Mouse (Mus musculus) intestine, embryonic 16.5 days (tissue): ENCODE data around the gene Nob1. TPM values are rescaled to one million over a fixed set of nuclear protein-coding genes. Genes with fewer than 3 reads are reported as not detected.

Experiments used
- ATAC-seq: fragments of 200-750 bp; cut with Nextera tagmentation; 2 replicates; pipeline ENCODE4 v1.8.0; 2017; ENCODE audit warnings: moderate TSS enrichment, moderate library complexity
- H3K27ac ChIP-seq: fragments of 300-500 bp; sonication (generic); 2 replicates; pipeline ENCODE4 v1.5.1; 2014; ENCODE audit warnings: mild to moderate bottlenecking, low read length
- H3K27me3 ChIP-seq: fragments of 300-500 bp; sonication (generic); replicated peaks from 2 replicates; pipeline ENCODE4 v1.6.1; 2014; ENCODE audit warnings: low read length, control low read depth, mixed read lengths; ENCODE audit not compliant: control insufficient read depth, insufficient read depth
- H3K36me3 ChIP-seq: fragments of 300-500 bp; sonication (generic); 2 replicates; pipeline ENCODE4 v1.6.1; 2014; ENCODE audit warnings: low read length, control low read depth; ENCODE audit not compliant: control insufficient read depth, insufficient read depth
- H3K4me1 ChIP-seq: fragments of 300-500 bp; sonication (generic); 2 replicates; pipeline ENCODE4 v1.6.1; 2014; ENCODE audit warnings: low read length, control low read depth, mixed read lengths; ENCODE audit not compliant: control insufficient read depth, insufficient read depth
- H3K4me2 ChIP-seq: fragments of 300-500 bp; sonication (generic); 2 replicates; pipeline ENCODE4 v1.6.1; 2014; ENCODE audit warnings: low read depth, low read length, control low read depth
- H3K4me3 ChIP-seq: fragments of 300-500 bp; sonication (generic); 2 replicates; pipeline ENCODE4 v1.5.1; 2014; ENCODE audit warnings: mild to moderate bottlenecking, low read length
- H3K9ac ChIP-seq: fragments of 300-500 bp; sonication (generic); 2 replicates; pipeline ENCODE4 v1.6.1; 2014; ENCODE audit warnings: low read depth, low read length
- H3K9me3 ChIP-seq: fragments of 300-500 bp; sonication (generic); 2 replicates; pipeline ENCODE4 v1.6.1; 2016; ENCODE audit warnings: low read length, control low read depth; ENCODE audit not compliant: control insufficient read depth
- WGBS: fragments of 180-500 bp; shearing (Covaris S2); extraction: QIAGEN DNeasy Blood & Tissue Kit; methylation state at CpG from one replicate; pipeline ENCODE4 v1.1.7; 2014; 5-methylcytosine and 5-hydroxymethylcytosine counted together
- polyA plus RNA-seq: library from polyadenylated mRNA; unstranded; fragments of >200 nt; fragmentation: Nextera tagmentation; extraction: Ambion mirVana; gene quantifications from 2 replicates; pipeline ENCODE4 v1.2.1, GENCODE M21; 2015

Nob1 gene
- polyA plus RNA-seq, 1 experiment from 2014 or later: 73.5 TPM

DNA sequence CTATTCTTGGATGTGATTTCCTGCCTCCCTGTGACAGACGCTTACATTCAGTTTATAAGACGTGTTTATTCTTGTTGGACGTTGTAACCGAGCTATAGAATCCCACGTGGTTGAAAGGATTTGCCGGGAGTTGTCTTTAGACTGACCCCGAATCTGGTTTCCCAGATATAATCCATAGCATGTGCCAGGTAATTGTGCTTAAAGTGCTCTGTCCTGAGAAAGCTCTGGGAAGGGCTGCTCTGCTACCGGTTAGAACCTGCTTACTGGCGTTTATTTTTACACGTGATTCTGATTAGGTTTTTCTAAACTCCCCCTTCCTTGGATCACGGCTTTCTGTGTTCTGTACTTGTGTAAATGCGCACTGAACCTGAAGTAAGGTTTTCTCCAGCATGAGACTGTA, 27.2 kb downstream of the Nob1 start:
- Histone ChIP-seq H3K36me3 (no peaks in the 10 kb centered on the region), H3K9me3 (no peaks in the 10 kb centered on the region), H3K4me2 (no peak overlapping the region), H3K4me1 (peaks cover 7% of the 10 kb centered on the region; the same call in 1 of the 2 replicates), H3K27ac (no peak overlapping the region), H3K4me3 (no peak overlapping the region), H3K27me3 (no peaks in the 10 kb centered on the region), H3K9ac (no peak overlapping the region)
- WGBS: 43% methylated on average over 12 of the region's 12 CpGs
- ATAC-seq: no peak

DNA sequence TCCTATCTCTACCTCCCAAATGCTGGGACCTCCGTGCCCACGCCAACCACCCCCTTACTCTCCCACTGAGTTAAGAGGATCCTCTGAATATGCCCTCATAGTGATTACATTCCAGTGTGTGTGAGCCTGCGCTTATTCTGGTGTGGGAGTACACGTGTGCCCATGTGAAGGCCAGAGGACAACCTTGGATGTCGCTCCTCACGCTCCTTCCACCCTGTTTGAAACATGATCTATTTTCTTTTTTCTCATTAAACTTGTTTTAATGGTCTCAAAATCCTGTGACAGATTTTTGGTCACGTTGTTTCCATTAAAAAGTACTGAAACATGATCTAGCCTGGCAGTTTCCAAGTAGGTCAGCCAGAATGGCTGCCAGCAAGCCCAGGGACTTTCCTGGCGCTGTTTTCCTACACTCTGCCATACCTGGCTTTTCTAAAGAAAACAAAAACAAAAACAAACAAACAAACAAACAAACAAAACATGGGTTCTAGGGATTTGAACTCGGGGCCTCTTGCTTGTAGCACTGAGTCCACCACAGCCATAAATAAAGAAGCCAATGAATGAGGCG, 28.7 kb downstream of the Nob1 start:
- 86% methylated on average over 10 of the region's 10 CpGs for WGBS
- Histone ChIP-seq H3K9me3 (no peaks in the 10 kb centered on the region), H3K4me2 (no peak overlapping the region), H3K4me3 (no peak overlapping the region), H3K27ac (no peak overlapping the region), H3K4me1 (no peaks in the 10 kb centered on the region), H3K36me3 (no peaks in the 10 kb centered on the region), H3K27me3 (no peaks in the 10 kb centered on the region), H3K9ac (no peak overlapping the region)
- no peak for ATAC-seq

DNA sequence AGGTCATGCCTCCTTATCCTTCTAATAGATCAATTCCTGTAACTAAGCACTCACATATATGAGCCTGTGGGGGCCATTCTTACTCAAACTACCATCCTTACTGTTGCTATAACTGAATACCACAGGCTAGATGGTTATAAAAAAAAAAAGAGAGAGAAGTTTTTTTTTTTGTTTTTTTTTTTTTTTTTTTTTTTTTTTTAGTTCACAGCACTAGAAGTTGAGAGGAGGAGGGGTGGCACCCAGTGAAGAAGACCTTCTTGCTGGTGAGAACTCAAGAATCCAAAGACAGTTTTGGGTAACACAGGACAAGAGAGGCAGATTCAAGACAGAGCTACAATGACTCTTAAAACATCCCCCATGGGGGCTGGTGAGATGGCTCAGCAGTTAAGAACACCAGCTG, 29.5 kb downstream of the Nob1 start:
- no peak overlapping the region for H3K9ac ChIP-seq
- peaks cover under 1% of the 10 kb centered on the region; the same call in 1 of the 2 replicates for H3K4me1 ChIP-seq
- H3K36me3 ChIP-seq: no peaks in the 10 kb centered on the region
- no peak overlapping the region for H3K4me3 ChIP-seq
- no peak overlapping the region for H3K4me2 ChIP-seq
- ATAC-seq: no peak
- no peaks in the 10 kb centered on the region for H3K9me3 ChIP-seq
- no peak overlapping the region for H3K27ac ChIP-seq
- H3K27me3 ChIP-seq: no peaks in the 10 kb centered on the region

DNA sequence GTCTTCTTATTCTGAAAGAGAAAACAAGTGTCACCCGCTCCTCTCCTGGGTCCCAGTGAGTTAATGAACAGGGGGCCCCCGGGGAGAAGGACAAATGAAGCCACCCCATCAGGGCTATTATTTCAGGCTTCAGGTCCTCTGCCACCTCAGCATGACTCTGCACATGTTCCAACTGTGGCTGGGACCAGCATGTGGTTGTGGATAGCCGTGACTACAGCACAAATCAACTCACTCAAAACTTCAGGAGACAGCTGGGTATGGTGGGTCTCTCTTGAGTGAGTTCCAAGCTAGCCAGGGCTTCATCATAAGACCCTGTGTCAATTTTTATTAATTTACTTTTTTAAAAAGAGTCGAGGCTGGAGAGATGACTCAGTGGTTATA, 33.7 kb downstream of the Nob1 start:
- H3K4me1 ChIP-seq: peaks cover 3% of the 10 kb centered on the region; the same call in 1 of the 2 replicates
- no peak overlapping the region for H3K4me2 ChIP-seq
- no peaks in the 10 kb centered on the region for H3K9me3 ChIP-seq
- 70% methylated on average over 4 of the region's 4 CpGs for WGBS
- H3K27ac ChIP-seq: peak overlapping the region; percentile 52
- ATAC-seq: peak; percentile 44
- no peaks in the 10 kb centered on the region for H3K36me3 ChIP-seq
- H3K4me3 ChIP-seq: no peak overlapping the region
- no peaks in the 10 kb centered on the region for H3K27me3 ChIP-seq
- peak overlapping the region; percentile 11; the same call in 1 of the 2 replicates for H3K9ac ChIP-seq

DNA sequence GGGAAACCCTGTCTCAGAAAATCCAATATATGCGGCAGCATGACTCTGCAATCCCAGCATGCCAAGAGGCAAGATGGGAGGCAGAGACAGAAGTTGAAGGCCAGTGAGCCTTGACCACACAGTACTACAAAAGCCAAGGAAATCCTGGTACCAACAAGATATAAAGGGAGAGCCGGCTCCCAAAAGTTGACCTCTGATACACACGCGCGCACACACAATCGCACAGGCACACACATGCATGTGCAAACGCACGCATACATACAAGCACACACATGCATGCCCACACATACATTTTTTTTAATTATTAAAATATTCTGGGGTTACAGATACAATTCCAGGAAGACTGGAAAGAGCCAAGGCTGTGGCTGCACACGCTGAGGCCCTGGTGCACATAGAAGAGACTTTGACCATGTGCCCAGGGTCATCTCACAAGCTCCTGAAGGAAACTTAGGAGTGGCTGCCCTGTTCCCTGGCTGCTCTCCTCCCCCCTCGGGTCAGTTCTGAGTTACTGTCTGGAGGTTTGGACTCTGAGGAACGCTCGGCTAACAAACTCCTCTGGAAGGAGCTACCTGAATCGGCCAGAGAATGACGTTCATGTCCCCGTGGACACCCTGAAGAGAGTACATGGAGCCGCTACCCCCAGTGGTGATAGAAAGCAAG, 34.2 kb downstream of the Nob1 start:
- Histone ChIP-seq H3K27ac (peak overlapping the region; percentile 52), H3K4me1 (peaks cover 3% of the 10 kb centered on the region; the same call in 1 of the 2 replicates), H3K9ac (peak overlapping the region; percentile 11; the same call in 1 of the 2 replicates), H3K9me3 (no peaks in the 10 kb centered on the region), H3K27me3 (no peaks in the 10 kb centered on the region), H3K4me3 (no peak overlapping the region), H3K4me2 (no peak overlapping the region), H3K36me3 (no peaks in the 10 kb centered on the region)
- ATAC-seq: peak; percentile 91
- 88% methylated on average over 16 of the region's 16 CpGs for WGBS

DNA sequence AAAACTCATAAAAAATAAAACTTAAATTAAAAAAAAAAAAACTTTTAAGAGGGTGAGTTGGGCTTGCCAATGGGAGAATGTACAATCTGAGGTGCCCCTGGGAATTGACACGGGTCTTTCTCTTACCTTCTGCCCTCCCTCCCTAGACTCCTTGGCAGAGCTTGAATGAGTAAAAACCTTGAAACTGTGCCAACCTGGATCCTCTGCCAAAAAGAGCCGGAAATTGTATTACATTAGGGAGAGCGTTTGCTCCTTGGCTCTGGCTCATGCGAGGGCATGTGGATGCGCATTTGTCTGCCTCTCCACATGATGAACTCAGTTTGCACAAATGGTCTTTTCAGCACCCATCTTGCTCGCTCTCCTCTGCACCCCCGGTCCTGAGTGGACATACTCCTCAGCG, 35.3 kb downstream of the Nob1 start:
- Histone ChIP-seq H3K36me3 (no peaks in the 10 kb centered on the region), H3K27ac (no peak overlapping the region), H3K9ac (no peak overlapping the region), H3K4me1 (peaks cover 4% of the 10 kb centered on the region; the same call in 1 of the 2 replicates), H3K4me3 (no peak overlapping the region), H3K27me3 (no peaks in the 10 kb centered on the region), H3K4me2 (no peak overlapping the region), H3K9me3 (no peaks in the 10 kb centered on the region)
- no peak for ATAC-seq
- WGBS: 58% methylated on average over 8 of the region's 8 CpGs

DNA sequence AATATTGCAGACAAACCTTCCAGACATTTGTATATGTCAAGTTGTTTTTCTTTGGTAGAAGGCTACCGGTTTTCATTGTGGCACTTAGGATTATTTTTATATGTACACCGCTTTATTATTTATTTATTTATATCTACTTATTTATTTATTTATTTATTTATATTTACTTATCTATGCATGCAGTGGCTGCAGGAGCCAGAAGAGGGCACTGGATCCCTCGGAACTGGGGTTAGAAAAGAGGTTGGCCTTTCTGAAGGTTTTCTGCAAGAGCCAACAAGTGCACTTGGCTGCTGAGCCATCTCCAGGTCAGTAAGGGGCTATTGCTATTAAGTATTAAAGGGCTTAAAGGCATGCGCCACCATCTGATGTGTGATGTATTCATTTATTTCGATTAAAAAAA, 37.0 kb downstream of the Nob1 start:
- Histone ChIP-seq H3K36me3 (no peaks in the 10 kb centered on the region), H3K9ac (no peak overlapping the region), H3K27me3 (no peaks in the 10 kb centered on the region), H3K9me3 (no peaks in the 10 kb centered on the region), H3K4me3 (no peak overlapping the region), H3K4me1 (peaks cover 6% of the 10 kb centered on the region; the same call in 1 of the 2 replicates), H3K4me2 (no peak overlapping the region), H3K27ac (no peak overlapping the region)
- no peak for ATAC-seq
- 69% methylated on average over 5 of the region's 5 CpGs for WGBS

DNA sequence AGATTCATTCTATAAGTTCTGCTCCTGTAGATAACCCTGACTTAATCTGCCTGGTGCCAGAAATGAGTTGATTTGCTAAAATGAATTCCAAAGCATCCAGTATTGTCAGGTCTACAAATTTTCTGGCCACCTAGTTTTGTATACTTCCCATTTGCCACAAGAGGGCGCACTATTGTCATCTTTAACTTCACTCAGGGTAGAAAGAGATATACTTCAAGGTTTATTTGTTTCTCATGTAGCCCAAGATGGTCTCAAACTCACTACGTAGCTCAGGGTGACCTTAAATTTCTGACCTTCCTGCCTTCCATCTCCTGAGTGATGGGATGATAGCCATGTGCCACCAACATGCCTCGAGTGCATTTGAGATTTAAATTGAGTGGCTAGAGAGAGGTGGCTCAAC, 38.2 kb downstream of the Nob1 start:
- no peaks in the 10 kb centered on the region for H3K27me3 ChIP-seq
- no peaks in the 10 kb centered on the region for H3K9me3 ChIP-seq
- WGBS: 28% methylated on average over 3 of the region's 3 CpGs
- no peak overlapping the region for H3K4me3 ChIP-seq
- no peak overlapping the region for H3K9ac ChIP-seq
- H3K36me3 ChIP-seq: no peaks in the 10 kb centered on the region
- no peak overlapping the region for H3K4me2 ChIP-seq
- peaks cover 6% of the 10 kb centered on the region; the same call in 1 of the 2 replicates for H3K4me1 ChIP-seq
- no peak overlapping the region for H3K27ac ChIP-seq
- ATAC-seq: no peak

DNA sequence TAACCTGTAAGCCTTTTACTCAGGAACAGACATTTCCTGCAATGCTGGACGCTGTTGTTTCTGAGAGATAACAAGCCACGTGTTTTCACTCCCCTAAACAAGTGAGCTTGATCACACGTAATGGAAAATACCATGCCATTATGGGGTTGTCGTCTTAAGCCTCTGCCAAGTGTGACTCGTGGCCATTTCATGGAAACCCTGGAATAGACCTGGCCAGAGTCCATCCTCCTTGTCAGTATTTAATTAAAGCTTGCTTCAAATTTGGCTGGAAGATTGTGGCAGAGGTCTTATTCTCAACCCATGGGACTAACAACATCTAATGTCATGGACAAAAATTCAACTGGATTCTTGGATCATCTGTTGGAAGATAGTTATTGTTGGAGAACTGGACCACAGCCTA, 38.7 kb downstream of the Nob1 start:
- Histone ChIP-seq H3K4me1 (peaks cover 6% of the 10 kb centered on the region; the same call in 1 of the 2 replicates), H3K4me2 (no peak overlapping the region), H3K4me3 (no peak overlapping the region), H3K27me3 (no peaks in the 10 kb centered on the region), H3K9me3 (no peaks in the 10 kb centered on the region), H3K36me3 (no peaks in the 10 kb centered on the region), H3K27ac (no peak overlapping the region), H3K9ac (no peak overlapping the region)
- WGBS: 53% methylated on average over 5 of the region's 5 CpGs
- no peak for ATAC-seq
